Mouse (Mus musculus) thymus, adult 2 months (tissue): ENCODE measurements around the gene Wdr31. TPM values are rescaled to one million over a fixed set of nuclear protein-coding genes. Genes with fewer than 3 reads are reported as not detected.
A peak's percentile ranks its signal among the peaks of the same experiment; 100 is the strongest.

ENCODE experiments used
- DNase-seq: peaks from one replicate; pipeline ENCODE4 v3.0.0; 2021
- H3K27ac ChIP-seq: fragments of 200-500 bp; 2 replicates; pipeline ENCODE4 v1.5.1; 2012; ENCODE audit warnings: low read length, control low read depth; ENCODE audit not compliant: control insufficient read depth, insufficient read depth
- H3K27me3 ChIP-seq: fragments of 200-500 bp; 2 replicates; pipeline ENCODE4 v1.6.1; 2012; ENCODE audit warnings: mild to moderate bottlenecking, low read length, moderate library complexity, mixed read lengths; ENCODE audit not compliant: control insufficient read depth, insufficient read depth
- H3K36me3 ChIP-seq: fragments of 200-500 bp; 2 replicates; pipeline ENCODE4 v1.6.1; 2012; ENCODE audit warnings: mild to moderate bottlenecking, low read length, moderate library complexity; ENCODE audit not compliant: control insufficient read depth, insufficient read depth
- H3K4me1 ChIP-seq: fragments of 200-500 bp; replicated peaks from 2 replicates; pipeline ENCODE4 v1.6.1; 2012; ENCODE audit warnings: low read length; ENCODE audit not compliant: control insufficient read depth, insufficient read depth
- H3K4me3 ChIP-seq: fragments of 200-500 bp; 2 replicates; pipeline ENCODE4 v1.5.1; 2012; ENCODE audit warnings: mild to moderate bottlenecking, low read length, control low read depth, moderate library complexity; ENCODE audit not compliant: control insufficient read depth, insufficient read depth
- CTCF ChIP-seq: fragments of 200-500 bp; IDR thresholded peaks from 2 replicates; pipeline ENCODE4 v1.5.1; 2012; ENCODE audit warnings: mild to moderate bottlenecking, control low read depth, low read length, moderate library complexity, borderline replicate concordance; ENCODE audit not compliant: control insufficient read depth, poor library complexity, insufficient read depth; ENCODE audit errors: extremely low read depth
- POLR2A ChIP-seq: fragments of 200-500 bp; IDR thresholded peaks from 2 replicates; pipeline ENCODE4 v1.6.1; 2012; ENCODE audit warnings: mild to moderate bottlenecking, low read length, control low read depth, moderate library complexity; ENCODE audit not compliant: control insufficient read depth, poor library complexity, insufficient read depth; ENCODE audit errors: extremely low read depth
- WGBS: fragments of 180-500 bp; shearing (Covaris S2); methylation state at CpG from one replicate; pipeline ENCODE4 v1.1.7; 2018; 5-methylcytosine and 5-hydroxymethylcytosine counted together
- polyA plus RNA-seq: library from polyadenylated mRNA; depleted of rRNA; stranded (reverse); fragments of >200 nt; gene quantifications from 2 replicates; pipeline ENCODE4 v1.2.3, GENCODE M21; 2012

Gene Wdr31
- polyA plus RNA-seq, 1 experiment: 1.9 TPM

DNA sequence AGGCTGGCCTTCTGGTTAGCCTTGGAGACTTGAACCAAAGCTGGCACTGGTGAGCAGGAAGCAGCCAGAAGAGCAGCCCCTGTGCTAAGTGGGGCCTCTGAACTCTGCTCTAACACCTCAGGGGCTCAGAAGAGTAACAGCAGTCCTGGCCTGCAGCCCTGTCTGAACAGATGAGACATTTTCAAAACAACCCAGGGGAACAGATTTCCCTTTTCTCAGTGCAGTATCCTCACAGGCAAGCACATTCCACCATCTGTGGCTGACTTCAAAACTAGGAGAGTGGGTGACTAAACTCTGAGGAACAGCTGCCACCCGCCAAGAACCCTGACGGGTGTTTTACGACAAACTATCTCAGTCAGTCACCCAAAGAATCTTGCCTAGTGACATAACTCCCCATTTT, 11.6 kb downstream of the Wdr31 start:
- H3K36me3 ChIP-seq: no peaks in the 10 kb centered on the region
- no peak for DNase-seq
- no peak for TF ChIP-seq POLR2A
- no peak overlapping the region for H3K4me3 ChIP-seq
- H3K27me3 ChIP-seq: no peaks in the 10 kb centered on the region
- H3K27ac ChIP-seq: no peak overlapping the region
- 0 out of 2 replicates have a peak, but pooled peaks cover 2% of the 10 kb centered on the region for H3K4me1 ChIP-seq
- 96% methylated on average over 3 of the region's 3 CpGs for WGBS

- TF ChIP-seq POLR2A (no peak), CTCF (no peak)
- no peaks in the 10 kb centered on the region for H3K27me3 ChIP-seq
- no peak overlapping the region for H3K4me3 ChIP-seq
- H3K4me1 ChIP-seq: 0 out of 2 replicates have a peak, but pooled peaks cover 2% of the 10 kb centered on the region
- DNase-seq: peak; percentile 55
- no peaks in the 10 kb centered on the region for H3K36me3 ChIP-seq
- no peak overlapping the region for H3K27ac ChIP-seq
- WGBS: 52% methylated on average over 5 of the region's 5 CpGs
Observed at GRCm38 (mm10) chr4:62454995-62455394, 15.7 kb downstream of the Wdr31 start.

GRCm38 (mm10) chr4:62440986-62441385, 29.7 kb downstream of the Wdr31 start:
- no peak for TF ChIP-seq POLR2A
- no peak for TF ChIP-seq CTCF
- no peak for DNase-seq
- Histone ChIP-seq H3K4me3 (no peak overlapping the region), H3K4me1 (no peaks in the 10 kb centered on the region), H3K27me3 (no peaks in the 10 kb centered on the region), H3K27ac (no peak overlapping the region), H3K36me3 (no peaks in the 10 kb centered on the region)
- WGBS: 90% methylated on average over 4 of the region's 4 CpGs

GRCm38 (mm10) chr4:62440544-62440943, 30.2 kb downstream of the Wdr31 start:
- TF ChIP-seq POLR2A (no peak), CTCF (no peak)
- Histone ChIP-seq H3K27me3 (no peaks in the 10 kb centered on the region), H3K36me3 (no peaks in the 10 kb centered on the region), H3K4me3 (no peak overlapping the region), H3K4me1 (no peaks in the 10 kb centered on the region), H3K27ac (no peak overlapping the region)
- WGBS: 93% methylated on average over 4 of the region's 4 CpGs
- no peak for DNase-seq

- H3K4me3 ChIP-seq: no peak overlapping the region
- TF ChIP-seq CTCF (no peak), POLR2A (no peak)
- H3K27me3 ChIP-seq: no peaks in the 10 kb centered on the region
- 47% methylated on average over 4 of the region's 4 CpGs for WGBS
- no peaks in the 10 kb centered on the region for H3K36me3 ChIP-seq
- DNase-seq: no peak
- H3K4me1 ChIP-seq: no peaks in the 10 kb centered on the region
- H3K27ac ChIP-seq: no peak overlapping the region
Observed at GRCm38 (mm10) chr4:62439793-62440192, 30.9 kb downstream of the Wdr31 start.

- Histone ChIP-seq H3K4me1 (no peaks in the 10 kb centered on the region), H3K27ac (no peak overlapping the region), H3K36me3 (no peaks in the 10 kb centered on the region), H3K4me3 (no peak overlapping the region), H3K27me3 (no peaks in the 10 kb centered on the region)
- no peak for DNase-seq
- TF ChIP-seq POLR2A (no peak), CTCF (no peak)
- 97% methylated on average over 7 of the region's 7 CpGs for WGBS
Observed at GRCm38 (mm10) chr4:62437871-62438270, 32.8 kb downstream of the Wdr31 start.

DNA sequence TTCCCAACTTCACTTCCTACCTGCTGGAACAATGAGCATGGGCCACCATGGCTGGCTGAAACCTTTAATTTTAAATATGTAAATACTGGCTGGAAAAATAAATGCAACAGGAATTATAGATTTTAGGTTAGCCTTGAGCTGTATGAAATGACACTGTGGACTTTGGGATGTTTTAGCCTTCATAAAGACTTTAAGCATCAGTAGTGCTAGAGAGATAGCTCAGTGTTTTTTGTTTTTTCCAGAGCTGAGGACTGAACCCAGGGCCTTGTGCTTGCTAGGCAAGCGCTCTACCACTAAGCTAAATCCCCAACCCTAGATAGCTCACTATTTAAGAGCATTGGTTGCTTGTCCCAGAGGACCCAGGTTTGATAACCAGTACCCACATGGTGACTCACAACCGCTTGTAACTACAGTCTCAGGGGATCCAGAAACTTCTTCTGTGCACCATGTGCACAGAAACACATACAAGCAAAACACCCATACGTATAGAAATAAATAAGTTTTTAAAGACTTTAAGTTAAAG, 33.4 kb downstream of the Wdr31 start:
- no peaks in the 10 kb centered on the region for H3K27me3 ChIP-seq
- H3K27ac ChIP-seq: no peak overlapping the region
- H3K36me3 ChIP-seq: no peaks in the 10 kb centered on the region
- no peak for TF ChIP-seq CTCF
- no peak for TF ChIP-seq POLR2A
- H3K4me3 ChIP-seq: no peak overlapping the region
- H3K4me1 ChIP-seq: no peaks in the 10 kb centered on the region
- DNase-seq: no peak
- WGBS: 97% methylated on average over 3 of the region's 3 CpGs
